Mouse (Mus musculus) lung, postnatal 0 days (tissue): ENCODE measurements around the gene Them7.

Experiments
- CTCF ChIP-seq: IDR thresholded peaks from 2 replicates; pipeline ENCODE4 v1.5.1; 2016; ENCODE audit warnings: antibody characterized with exemption, mild to moderate bottlenecking
- EP300 ChIP-seq: IDR thresholded peaks from 2 replicates; pipeline ENCODE4 v1.6.1; 2016; ENCODE audit warnings: antibody characterized with exemption, mild to moderate bottlenecking, control low read depth

- no peak for TF ChIP-seq CTCF
- TF ChIP-seq EP300: no peak
Observed at GRCm38 (mm10) chr2:105396066-105396465, 171.9 kb downstream of the Them7 start.
